Mouse (Mus musculus) megakaryocyte progenitor cell, adult 5-6 weeks (primary cell): ENCODE measurements around the gene Gstm1. TPM values are rescaled to one million over a fixed set of nuclear protein-coding genes. Genes with fewer than 3 reads are reported as not detected.
"Not testable (repeated sequence)": the region's sequence is repeated elsewhere in the genome, so short reads cannot be mapped to it uniquely, and the experiment has no call there.

Experiments
- ATAC-seq: replicated peaks from 2 replicates; pipeline ENCODE4 v1.8.0; 2016; ENCODE audit warnings: mild to moderate bottlenecking, moderate TSS enrichment, inconsistent platforms; ENCODE audit not compliant: poor library complexity
- total RNA-seq, 2 experiments: library from RNA; stranded (forward) in 1 of 2; stranded (reverse) in 1 of 2; fragments of 157-497, 149-512 nt in 1 of 2; fragments of 200-1000 nt in 1 of 2; gene quantifications; 2 replicates each; pipeline versions ENCODE4 v1.2.3 to v1.2.4; 2015 to 2017

Gstm1 gene
- total RNA-seq (2015) (1,143 and 1,246 TPM in 2 replicates), total RNA-seq (2017) (511 and 599 TPM in 2 replicates)

DNA sequence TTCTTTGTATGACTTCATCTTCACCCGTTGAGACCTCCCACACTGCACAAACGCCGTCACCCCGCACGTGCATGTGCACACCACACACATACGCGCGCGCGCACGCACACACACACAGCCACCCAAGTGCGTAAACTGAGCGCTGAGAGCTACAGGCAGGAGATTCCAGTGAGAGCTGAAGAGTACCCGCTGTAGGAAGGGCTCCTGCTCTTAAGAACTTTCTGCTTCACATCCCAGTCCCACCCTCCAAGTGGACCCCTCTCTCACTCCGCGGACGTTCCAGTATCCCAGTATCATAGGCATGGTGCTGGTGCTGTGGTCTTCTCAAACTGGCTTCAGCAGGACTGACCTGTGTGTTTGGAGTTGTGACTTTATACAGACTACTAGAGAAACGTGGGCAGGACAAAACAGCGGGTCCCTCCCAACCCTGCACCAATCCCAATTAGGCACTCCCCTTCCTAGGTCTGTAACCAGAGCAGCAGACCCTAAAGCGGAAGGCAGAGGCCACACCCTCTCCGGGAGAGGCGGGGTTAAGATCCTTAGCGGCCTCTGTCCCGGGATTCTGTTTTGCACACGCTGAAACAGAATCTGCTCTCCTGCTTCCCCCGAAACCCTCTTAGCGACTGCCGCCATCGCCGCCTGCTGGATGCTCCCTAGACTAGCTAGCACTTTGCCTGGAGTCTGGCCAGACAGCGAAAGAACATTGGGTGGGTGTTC lies at the start of gene Gstm1:
Gstm1 (minus strand) TSS at position 501 of the 717 bp plus-strand sequence.
- peak; percentile 79 for ATAC-seq

DNA sequence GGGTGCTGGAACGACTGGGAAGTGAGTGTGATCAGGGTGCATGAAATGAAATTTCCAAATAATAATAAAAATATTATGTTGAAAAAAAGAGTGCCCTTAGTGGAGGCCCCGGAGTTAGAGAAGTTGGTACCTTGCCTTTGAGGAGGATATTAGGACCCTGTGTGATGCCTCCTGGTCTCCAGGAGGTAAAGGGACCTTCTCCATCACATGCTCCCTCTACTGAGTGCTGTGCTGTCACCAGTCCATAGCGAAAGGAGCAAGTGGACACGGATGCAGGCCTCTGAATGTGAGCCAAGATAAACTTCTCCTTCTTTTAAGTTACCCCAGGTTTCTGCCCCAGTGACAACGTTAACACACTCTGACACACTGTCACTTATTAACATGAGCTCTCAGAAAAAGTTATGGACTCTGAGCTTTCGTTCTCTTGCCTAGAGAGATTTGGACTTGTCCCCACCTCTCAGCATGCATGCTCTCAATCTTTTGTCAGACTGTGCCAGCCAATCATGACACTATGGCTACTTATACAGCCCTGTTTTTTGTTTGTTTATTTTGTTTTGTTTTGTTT lies 49.7 kb upstream of the Gstm1 start:
- ATAC-seq = no peak

- no peak for ATAC-seq
Observed at GRCm38 (mm10) chr3:108065551-108065950, 47.8 kb upstream of the Gstm1 start.

GRCm38 (mm10) chr3:108064672-108065071 lies 46.9 kb upstream of the Gstm1 start:
- ATAC-seq = no peak

DNA sequence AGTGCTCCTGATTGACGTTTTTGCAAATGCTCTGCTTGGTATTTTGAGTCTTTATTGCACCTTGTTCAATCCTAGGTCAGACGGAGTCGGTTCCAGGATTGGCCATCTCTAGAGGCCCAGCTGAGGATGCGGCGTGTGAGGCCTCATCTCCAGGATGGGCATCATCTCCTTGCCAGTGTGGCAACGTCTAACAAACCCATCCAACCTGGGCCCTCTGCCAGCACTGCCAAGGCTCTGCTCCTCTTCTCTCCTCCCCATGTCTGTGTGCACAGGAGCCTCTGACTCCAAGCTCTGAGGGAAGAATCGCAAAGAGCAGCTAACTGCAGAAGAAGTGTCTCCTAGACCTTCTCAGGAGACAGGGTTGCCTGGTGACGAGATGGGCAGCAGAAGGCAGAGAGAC lies 44.9 kb upstream of the Gstm1 start:
- ATAC-seq = no peak

GRCm38 (mm10) chr3:108061420-108061819 lies 43.6 kb upstream of the Gstm1 start:
- peak; percentile 89 for ATAC-seq

DNA sequence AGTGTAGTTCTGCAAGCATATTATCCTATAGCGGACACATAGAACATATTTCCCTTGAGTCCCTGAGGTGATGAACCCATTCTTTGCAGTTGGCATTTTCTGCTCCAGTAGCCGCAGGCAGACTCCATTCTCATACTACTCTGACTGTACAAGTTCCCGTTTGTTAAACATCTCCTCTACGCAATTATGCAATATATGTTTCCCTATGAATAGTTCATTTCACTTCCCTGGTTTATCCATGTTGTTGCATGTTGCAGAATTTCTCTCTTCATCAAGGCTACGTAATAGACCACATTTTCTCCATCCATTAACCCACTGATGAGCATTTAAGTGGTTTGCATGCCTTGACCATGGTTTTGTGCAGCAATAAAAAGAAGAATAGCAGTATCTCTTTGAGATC lies 32.7 kb upstream of the Gstm1 start:
- ATAC-seq = peak; percentile 71

DNA sequence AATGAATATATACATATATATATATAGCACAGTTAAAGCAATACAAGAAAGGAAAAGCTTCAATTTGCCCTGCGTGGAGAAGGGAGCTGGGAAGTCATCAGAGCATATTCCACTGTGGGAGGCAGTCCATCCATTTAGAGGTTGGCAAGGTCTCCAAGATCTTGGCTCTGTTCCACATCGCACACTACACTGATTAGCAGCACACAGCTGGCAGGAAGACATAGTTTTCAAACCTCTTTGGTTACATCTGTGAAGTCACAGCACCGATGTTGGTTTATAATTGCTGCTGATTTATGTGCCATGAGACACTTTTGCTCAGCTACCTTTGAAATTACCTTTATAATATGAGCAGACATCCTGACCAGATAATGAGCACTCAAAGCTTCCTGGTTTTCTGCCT lies 30.5 kb upstream of the Gstm1 start:
- no peak for ATAC-seq

DNA sequence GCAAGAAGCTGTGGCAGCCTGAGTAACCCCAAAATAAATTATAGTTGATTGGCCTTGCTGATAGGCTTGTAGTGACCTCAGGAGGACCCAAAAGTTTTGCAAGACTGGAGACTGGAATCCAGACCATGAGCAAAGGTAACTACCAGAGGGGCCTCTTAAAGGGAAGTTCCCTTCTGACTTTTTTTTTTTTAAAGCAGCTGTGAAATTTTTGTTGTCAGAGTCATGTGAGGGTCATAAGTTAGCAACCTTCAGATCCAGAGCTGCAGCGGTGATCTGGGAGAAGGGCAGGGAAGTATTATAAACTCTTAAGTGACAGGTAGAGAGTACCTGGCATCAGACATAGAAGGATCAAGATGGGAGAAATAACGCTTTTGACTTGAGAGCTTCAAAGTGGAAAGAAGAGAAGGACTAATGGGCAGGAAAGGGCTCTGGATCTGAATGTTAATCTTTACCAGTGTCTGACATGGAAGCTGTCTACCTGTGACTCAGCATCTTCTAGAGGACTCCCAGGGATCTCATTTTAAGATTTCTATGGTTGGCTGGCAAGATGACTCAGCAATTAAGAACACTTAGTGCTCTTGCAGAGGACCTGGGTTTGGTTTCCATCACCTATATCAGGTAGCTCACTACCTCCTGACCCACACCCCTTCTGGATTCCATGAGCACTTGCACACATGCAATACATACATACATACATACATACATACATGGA lies 29.3 kb upstream of the Gstm1 start:
- ATAC-seq = 0 out of 2 replicates have a peak, but pooled peaks have one; percentile 2

GRCm38 (mm10) chr3:108044394-108045140 lies 26.8 kb upstream of the Gstm1 start, which contains the start of gene Gstm4:
Gene Gstm4, minus strand, starts transcription at chr3:108044894.
- peak; percentile 96 for ATAC-seq

- no peak for ATAC-seq
Observed at GRCm38 (mm10) chr3:108033156-108033555, 15.4 kb upstream of the Gstm1 start.

DNA sequence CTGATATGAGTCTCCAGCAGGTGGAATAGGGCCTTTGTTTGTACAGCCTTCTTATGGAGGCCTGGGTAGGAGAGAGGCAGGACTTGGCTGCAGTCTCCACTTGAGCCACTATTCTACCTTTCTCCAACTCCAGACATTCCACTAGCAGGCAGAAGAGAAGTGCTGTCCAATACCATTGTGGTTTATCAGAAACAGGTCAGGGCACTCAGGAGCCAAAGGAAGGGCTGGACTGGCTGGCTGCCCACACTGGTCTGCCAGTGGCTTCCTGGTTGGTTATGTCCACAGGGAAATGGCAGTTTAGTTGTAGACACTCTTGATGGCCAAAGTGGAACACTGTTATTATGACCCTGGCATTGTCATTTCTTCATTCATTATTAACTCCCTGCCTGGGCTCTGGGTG lies 14.3 kb upstream of the Gstm1 start:
- ATAC-seq = no peak

GRCm38 (mm10) chr3:108028641-108029365 lies 11.0 kb upstream of the Gstm1 start:
- ATAC-seq = no peak

- no peak for ATAC-seq
Observed at GRCm38 (mm10) chr3:108026597-108026996, 8.8 kb upstream of the Gstm1 start.

GRCm38 (mm10) chr3:108026049-108026448 lies 8.3 kb upstream of the Gstm1 start:
- ATAC-seq = 0 out of 2 replicates have a peak, but pooled peaks have one; percentile 26

DNA sequence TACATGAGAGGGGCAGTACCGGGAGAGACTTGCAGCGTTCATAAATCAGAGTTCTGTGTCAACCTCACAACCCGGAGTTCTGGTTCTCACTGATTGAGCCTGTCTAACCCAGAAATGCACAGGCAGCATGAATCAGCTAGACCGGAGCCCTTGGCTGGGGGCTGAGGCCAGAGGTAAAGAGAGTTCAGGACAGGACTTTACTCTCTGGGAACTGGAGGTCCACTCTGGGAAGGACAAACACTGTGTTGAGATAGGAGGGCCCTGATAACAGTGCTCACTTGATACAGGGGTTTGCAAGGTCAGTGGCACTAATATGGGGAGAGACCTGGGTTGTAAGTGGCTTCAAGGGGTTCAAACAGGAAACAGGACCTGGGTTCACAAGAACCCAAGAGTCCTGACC lies 7.5 kb upstream of the Gstm1 start:
- ATAC-seq = no peak

- ATAC-seq = peak; percentile 32
Observed at GRCm38 (mm10) chr3:108022650-108023049, 4.9 kb upstream of the Gstm1 start.

DNA sequence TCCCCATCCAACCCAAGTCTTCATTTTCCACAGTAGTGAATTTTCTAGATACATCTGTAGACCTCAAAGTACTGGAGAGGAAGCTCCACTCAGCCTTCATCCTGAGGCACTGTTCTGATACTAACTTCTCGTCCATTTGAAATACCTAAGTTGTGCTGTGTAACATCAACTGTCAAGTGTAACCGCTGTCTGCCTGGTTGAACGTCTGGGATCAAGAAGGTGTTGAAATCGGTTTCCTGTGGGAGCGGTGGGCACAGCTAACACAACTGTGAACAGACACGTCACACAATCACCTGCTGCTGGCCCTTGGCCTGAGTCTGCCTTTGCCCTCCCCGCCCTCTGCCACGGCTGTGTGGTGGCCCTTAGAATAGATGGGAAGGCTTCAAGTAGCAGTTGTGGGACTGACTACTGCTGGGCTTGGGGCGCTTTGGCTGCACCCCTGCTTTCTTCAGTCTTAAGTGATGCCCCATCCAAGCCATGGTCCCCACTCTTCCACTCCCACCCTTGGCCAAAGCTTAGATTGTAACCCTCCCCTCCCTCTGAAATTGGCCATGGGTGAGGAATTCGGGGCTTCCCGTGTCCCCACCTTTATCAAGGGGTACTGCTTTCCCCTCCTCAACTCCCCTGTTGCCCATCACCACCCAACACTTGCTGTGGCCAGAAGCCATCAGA lies 2.7 kb upstream of the Gstm1 start:
- ATAC-seq = not testable (repeated sequence)

GRCm38 (mm10) chr3:108019226-108019625 lies 1.5 kb upstream of the Gstm1 start:
- not testable (repeated sequence) for ATAC-seq
